Mouse (Mus musculus): Measurements from ENCODE around the gene Emg1. TPM values are rescaled to one million over a fixed set of nuclear protein-coding genes. Genes with fewer than 3 reads are reported as not detected.

The Emg1 gene
- polyA plus RNA-seq, 1 experiment from 2014 or later: 94.1 TPM

- WGBS: 88% methylated on average over 15 of the region's 15 CpGs
These were observed 31.0 kb upstream of the Emg1 start for GRCm38 (mm10) chr6:124742839-124743514.

GRCm38 (mm10) chr6:124741842-124742241 lies 29.9 kb upstream of the Emg1 start:
- WGBS: 76% methylated on average over 3 of the region's 3 CpGs
- Histone ChIP-seq H3K9me3 (ENCODE audit: control insufficient read depth, low read length) (no peaks in the 10 kb centered on the region), H3K9ac (peak overlapping the region; percentile 96), H3K36me3 (replicated peaks; ENCODE audit: control insufficient read depth, insufficient read depth) (peaks cover 35% of the 10 kb centered on the region), H3K27ac (peak overlapping the region; percentile 98), H3K4me2 (replicated peaks) (peak overlapping the region; percentile 83), H3K27me3 (ENCODE audit: control insufficient read depth, insufficient read depth, low read length) (no peaks in the 10 kb centered on the region), H3K4me1 (replicated peaks; ENCODE audit: control insufficient read depth, insufficient read depth, low read length) (peaks cover 36% of the 10 kb centered on the region), H3K4me3 (replicated peaks; ENCODE audit: low read length) (peak overlapping the region; percentile 73)
- ATAC-seq (ENCODE audit: low FRiP score) (no peak), DNase-seq (ENCODE audit: low spot score) (no peak)

More at GRCm38 (mm10) chr6:124742839-124743514, 31.0 kb upstream of the Emg1 start:
- Histone ChIP-seq H3K36me3 (replicated peaks; ENCODE audit: control insufficient read depth, insufficient read depth) (peaks cover 47% of the 10 kb centered on the region), H3K4me3 (replicated peaks; ENCODE audit: low read length) (no peak overlapping the region), H3K9ac (0 out of 2 replicates have a peak overlapping the region, but pooled peaks have one; percentile 18), H3K9me3 (ENCODE audit: control insufficient read depth, low read length) (no peaks in the 10 kb centered on the region), H3K27ac (no peak overlapping the region), H3K4me1 (replicated peaks; ENCODE audit: control insufficient read depth, insufficient read depth, low read length) (peaks cover 36% of the 10 kb centered on the region), H3K4me2 (replicated peaks) (no peak overlapping the region), H3K27me3 (ENCODE audit: control insufficient read depth, insufficient read depth, low read length) (no peaks in the 10 kb centered on the region)
- DNase-seq (ENCODE audit: low spot score) (no peak), ATAC-seq (ENCODE audit: low FRiP score) (no peak)

GRCm38 (mm10) chr6:124740888-124741761 lies 29.1 kb upstream of the Emg1 start, which contains the start of gene Grcc10:
Gene Grcc10, minus strand, starts transcription at chr6:124741374.
- Histone ChIP-seq H3K4me2 (replicated peaks) (peak within 1 kb of the TSS; percentile 83), H3K27ac (peak within 1 kb of the TSS; percentile 98), H3K36me3 (replicated peaks; ENCODE audit: control insufficient read depth, insufficient read depth) (peaks cover 30% of the 10 kb centered on the region), H3K4me1 (replicated peaks; ENCODE audit: control insufficient read depth, insufficient read depth, low read length) (peaks cover 31% of the 10 kb centered on the region), H3K9me3 (ENCODE audit: control insufficient read depth, low read length) (no peaks in the 10 kb centered on the region), H3K27me3 (ENCODE audit: control insufficient read depth, insufficient read depth, low read length) (no peaks in the 10 kb centered on the region), H3K4me3 (replicated peaks; ENCODE audit: low read length) (peak within 1 kb of the TSS; percentile 73), H3K9ac (peak within 1 kb of the TSS; percentile 96)
- under 1% methylated on average over 41 of the region's 41 CpGs for WGBS
- DNase-seq (ENCODE audit: low spot score) (peak; percentile 88), ATAC-seq (ENCODE audit: low FRiP score) (peak; percentile 78)

GRCm38 (mm10) chr6:124740211-124740887 lies 28.4 kb upstream of the Emg1 start:
- peaks cover 30% of the 10 kb centered on the region for H3K36me3 ChIP-seq (replicated peaks; ENCODE audit: control insufficient read depth, insufficient read depth)
- under 1% methylated on average over 28 of the region's 29 CpGs for WGBS
- peak; percentile 66 for DNase-seq (ENCODE audit: low spot score)

GRCm38 (mm10) chr6:124739231-124739796 lies 27.3 kb upstream of the Emg1 start:
- H3K4me2 ChIP-seq (replicated peaks): peak overlapping the region; percentile 83
- WGBS: 89% methylated on average over 10 of the region's 10 CpGs
- ATAC-seq (ENCODE audit: low FRiP score) (no peak), DNase-seq (ENCODE audit: low spot score) (no peak)
- peak overlapping the region; percentile 98 for H3K27ac ChIP-seq
- peaks cover 22% of the 10 kb centered on the region for H3K36me3 ChIP-seq (replicated peaks; ENCODE audit: control insufficient read depth, insufficient read depth)
- H3K4me3 ChIP-seq (replicated peaks; ENCODE audit: low read length): no peak overlapping the region; the same call in 1 of the 2 replicates
- no peaks in the 10 kb centered on the region for H3K9me3 ChIP-seq (ENCODE audit: control insufficient read depth, low read length)
- H3K27me3 ChIP-seq (ENCODE audit: control insufficient read depth, insufficient read depth, low read length): no peaks in the 10 kb centered on the region
- peaks cover 27% of the 10 kb centered on the region for H3K4me1 ChIP-seq (replicated peaks; ENCODE audit: control insufficient read depth, insufficient read depth, low read length)
- peak overlapping the region; percentile 96 for H3K9ac ChIP-seq

More at GRCm38 (mm10) chr6:124740211-124740887, 28.4 kb upstream of the Emg1 start:
- H3K4me3 ChIP-seq (replicated peaks; ENCODE audit: low read length): peak overlapping the region; percentile 73
- H3K27me3 ChIP-seq (ENCODE audit: control insufficient read depth, insufficient read depth, low read length): no peaks in the 10 kb centered on the region
- H3K9ac ChIP-seq: peak overlapping the region; percentile 96
- ATAC-seq (ENCODE audit: low FRiP score): peak; percentile 19
- peak overlapping the region; percentile 98 for H3K27ac ChIP-seq
- peak overlapping the region; percentile 83 for H3K4me2 ChIP-seq (replicated peaks)
- H3K4me1 ChIP-seq (replicated peaks; ENCODE audit: control insufficient read depth, insufficient read depth, low read length): peaks cover 27% of the 10 kb centered on the region
- no peaks in the 10 kb centered on the region for H3K9me3 ChIP-seq (ENCODE audit: control insufficient read depth, low read length)

GRCm38 (mm10) chr6:124738511-124739023 lies 26.6 kb upstream of the Emg1 start, which contains the start of gene Ptpn6:
Gene Ptpn6, minus strand, starts transcription at chr6:124738714.
- no peaks in the 10 kb centered on the region for H3K9me3 ChIP-seq (ENCODE audit: control insufficient read depth, low read length)
- no peak within 1 kb of the TSS for H3K4me3 ChIP-seq (replicated peaks; ENCODE audit: low read length)
- H3K4me2 ChIP-seq (replicated peaks): peak within 1 kb of the TSS; percentile 83
- 33% methylated on average over 15 of the region's 15 CpGs for WGBS
- no peak within 1 kb of the TSS for H3K27ac ChIP-seq
- H3K4me1 ChIP-seq (replicated peaks; ENCODE audit: control insufficient read depth, insufficient read depth, low read length): peaks cover 27% of the 10 kb centered on the region
- peak within 1 kb of the TSS; percentile 96 for H3K9ac ChIP-seq
- DNase-seq (ENCODE audit: low spot score) (no peak), ATAC-seq (ENCODE audit: low FRiP score) (no peak)
- peaks cover 14% of the 10 kb centered on the region for H3K36me3 ChIP-seq (replicated peaks; ENCODE audit: control insufficient read depth, insufficient read depth)
- no peaks in the 10 kb centered on the region for H3K27me3 ChIP-seq (ENCODE audit: control insufficient read depth, insufficient read depth, low read length)

GRCm38 (mm10) chr6:124737040-124737439 lies 25.1 kb upstream of the Emg1 start:
- H3K36me3 ChIP-seq (replicated peaks; ENCODE audit: control insufficient read depth, insufficient read depth): no peaks in the 10 kb centered on the region
- H3K27ac ChIP-seq: no peak overlapping the region
- DNase-seq (ENCODE audit: low spot score): no peak
- no peaks in the 10 kb centered on the region for H3K9me3 ChIP-seq (ENCODE audit: control insufficient read depth, low read length)
- no peak overlapping the region for H3K4me3 ChIP-seq (replicated peaks; ENCODE audit: low read length)
- H3K4me1 ChIP-seq (replicated peaks; ENCODE audit: control insufficient read depth, insufficient read depth, low read length): peaks cover 24% of the 10 kb centered on the region
- WGBS: 94% methylated on average over 11 of the region's 11 CpGs
- ATAC-seq (ENCODE audit: low FRiP score): no peak
- no peak overlapping the region for H3K9ac ChIP-seq
- H3K4me2 ChIP-seq (replicated peaks): no peak overlapping the region
- no peaks in the 10 kb centered on the region for H3K27me3 ChIP-seq (ENCODE audit: control insufficient read depth, insufficient read depth, low read length)

GRCm38 (mm10) chr6:124734417-124734816 lies 22.4 kb upstream of the Emg1 start:
- peaks cover 9% of the 10 kb centered on the region for H3K4me1 ChIP-seq (replicated peaks; ENCODE audit: control insufficient read depth, insufficient read depth, low read length)
- H3K36me3 ChIP-seq (replicated peaks; ENCODE audit: control insufficient read depth, insufficient read depth): no peaks in the 10 kb centered on the region
- no peaks in the 10 kb centered on the region for H3K27me3 ChIP-seq (ENCODE audit: control insufficient read depth, insufficient read depth, low read length)
- DNase-seq (ENCODE audit: low spot score): no peak
- H3K27ac ChIP-seq: no peak overlapping the region
- H3K4me2 ChIP-seq (replicated peaks): no peak overlapping the region
- H3K9me3 ChIP-seq (ENCODE audit: control insufficient read depth, low read length): no peaks in the 10 kb centered on the region
- WGBS: 89% methylated on average over 3 of the region's 3 CpGs
- no peak overlapping the region for H3K9ac ChIP-seq
- no peak for ATAC-seq (ENCODE audit: low FRiP score)
- H3K4me3 ChIP-seq (replicated peaks; ENCODE audit: low read length): no peak overlapping the region

Measured in hindbrain, embryonic 14.5 days (tissue).